Mouse (Mus musculus) cerebellum, adult 2 months (tissue): ENCODE measurements around the gene Slc9a3r2.

ENCODE experiments used
- CTCF ChIP-seq: fragments of 200-500 bp; IDR thresholded peaks from 2 replicates; pipeline ENCODE4 v1.5.1; 2011; ENCODE audit warnings: low read depth, mild to moderate bottlenecking, control low read depth, low read length, moderate library complexity, borderline replicate concordance; ENCODE audit not compliant: insufficient read depth
- POLR2A ChIP-seq: fragments of 200-500 bp; IDR thresholded peaks from 2 replicates; pipeline ENCODE4 v1.6.1; 2011; ENCODE audit warnings: low read length, control low read depth, borderline replicate concordance; ENCODE audit not compliant: insufficient read depth

DNA sequence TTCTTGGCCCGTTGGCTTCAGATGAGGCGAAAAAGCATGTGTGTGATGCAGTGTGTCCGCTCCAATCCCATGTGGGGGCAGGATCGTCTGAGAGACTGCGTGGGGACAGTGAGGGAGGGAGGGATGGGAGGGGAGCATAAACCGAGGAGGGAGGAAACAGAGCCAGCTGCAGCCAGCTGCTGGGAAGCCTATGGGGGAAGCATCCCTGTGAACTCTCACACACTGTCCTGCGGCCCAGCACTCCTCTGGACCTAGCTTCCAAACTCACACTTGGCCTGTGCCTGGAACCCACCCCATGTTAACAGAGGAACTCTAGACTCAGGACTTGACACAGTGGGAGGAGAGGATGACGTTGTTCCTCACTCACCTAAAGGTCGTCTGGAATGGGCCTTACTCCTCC lies 11.3 kb downstream of the Slc9a3r2 start:
- TF ChIP-seq CTCF (no peak), POLR2A (no peak)
